Mouse (Mus musculus): ENCODE data around the gene Rusc2. TPM values are rescaled to one million over a fixed set of nuclear protein-coding genes. Genes with fewer than 3 reads are reported as not detected.

Gene Rusc2
- polyA plus RNA-seq, 1 experiment from 2014 or later: 10.5 TPM

- Histone ChIP-seq H3K4me3 (no peak overlapping the region), H3K27me3 (ENCODE audit: low read depth, poor library complexity, severe bottlenecking) (no peaks in the 10 kb centered on the region), H3K9me3 (replicated peaks) (no peaks in the 10 kb centered on the region), H3K4me1 (peaks cover 45% of the 10 kb centered on the region), H3K36me3 (0 out of 2 replicates have a peak, but pooled peaks cover 3% of the 10 kb centered on the region), H3K27ac (replicated peaks) (no peak overlapping the region)
- WGBS: 90% methylated on average over 10 of the region's 10 CpGs
- no peak for DNase-seq (ENCODE audit: low spot score)
Observed at GRCm38 (mm10) chr4:43404697-43405096, 22.9 kb downstream of the Rusc2 start.

- WGBS: under 1% methylated on average over 28 of the region's 28 CpGs
- Histone ChIP-seq H3K36me3 (0 out of 2 replicates have a peak, but pooled peaks cover 3% of the 10 kb centered on the region), H3K4me1 (peaks cover 33% of the 10 kb centered on the region), H3K27ac (replicated peaks) (peak overlapping the region; percentile 87), H3K27me3 (ENCODE audit: low read depth, poor library complexity, severe bottlenecking) (no peaks in the 10 kb centered on the region), H3K4me3 (peak overlapping the region; percentile 61), H3K9me3 (replicated peaks) (no peaks in the 10 kb centered on the region)
- DNase-seq (ENCODE audit: low spot score): peak; percentile 86
Observed at GRCm38 (mm10) chr4:43406162-43406971, 24.6 kb downstream of the Rusc2 start.

GRCm38 (mm10) chr4:43407071-43407920 is 25.5 kb downstream of the Rusc2 start:
- no peak for DNase-seq (ENCODE audit: low spot score)
- 77% methylated on average over 12 of the region's 12 CpGs for WGBS

GRCm38 (mm10) chr4:43414761-43415160 is 33.0 kb downstream of the Rusc2 start:
- no peak for DNase-seq (ENCODE audit: low spot score)
- WGBS: 85% methylated on average over 14 of the region's 14 CpGs
- Histone ChIP-seq H3K36me3 (peaks cover 30% of the 10 kb centered on the region), H3K4me1 (peaks cover 8% of the 10 kb centered on the region; the same call in 1 of the 2 replicates), H3K27me3 (ENCODE audit: low read depth, poor library complexity, severe bottlenecking) (no peaks in the 10 kb centered on the region), H3K4me3 (no peak overlapping the region), H3K27ac (replicated peaks) (no peak overlapping the region), H3K9me3 (replicated peaks) (no peaks in the 10 kb centered on the region)

More at GRCm38 (mm10) chr4:43407071-43407920, 25.5 kb downstream of the Rusc2 start:
- peaks cover 31% of the 10 kb centered on the region for H3K4me1 ChIP-seq
- peak overlapping the region; percentile 61 for H3K4me3 ChIP-seq
- 0 out of 2 replicates have a peak, but pooled peaks cover 3% of the 10 kb centered on the region for H3K36me3 ChIP-seq
- H3K9me3 ChIP-seq (replicated peaks): no peaks in the 10 kb centered on the region
- peak overlapping the region; percentile 87 for H3K27ac ChIP-seq (replicated peaks)
- H3K27me3 ChIP-seq (ENCODE audit: low read depth, poor library complexity, severe bottlenecking): no peaks in the 10 kb centered on the region

- Histone ChIP-seq H3K27ac (replicated peaks) (no peak overlapping the region), H3K9me3 (replicated peaks) (no peaks in the 10 kb centered on the region), H3K4me1 (peaks cover 12% of the 10 kb centered on the region), H3K4me3 (no peak overlapping the region), H3K27me3 (ENCODE audit: low read depth, poor library complexity, severe bottlenecking) (no peaks in the 10 kb centered on the region), H3K36me3 (peaks cover 30% of the 10 kb centered on the region)
- DNase-seq (ENCODE audit: low spot score): no peak
- whole genome bisulfite sequencing: 92% methylated on average over 29 of the region's 29 CpGs
Observed at GRCm38 (mm10) chr4:43415221-43416070, 33.7 kb downstream of the Rusc2 start.

GRCm38 (mm10) chr4:43416071-43416490 is 34.3 kb downstream of the Rusc2 start:
- peaks cover 30% of the 10 kb centered on the region for H3K36me3 ChIP-seq
- no peak for DNase-seq (ENCODE audit: low spot score)
- H3K4me1 ChIP-seq: peaks cover 12% of the 10 kb centered on the region
- no peaks in the 10 kb centered on the region for H3K9me3 ChIP-seq (replicated peaks)
- no peaks in the 10 kb centered on the region for H3K27me3 ChIP-seq (ENCODE audit: low read depth, poor library complexity, severe bottlenecking)
- 93% methylated on average over 22 of the region's 22 CpGs for WGBS
- H3K4me3 ChIP-seq: no peak overlapping the region
- H3K27ac ChIP-seq (replicated peaks): no peak overlapping the region

- no peak overlapping the region for H3K27ac ChIP-seq (replicated peaks)
- H3K4me1 ChIP-seq: peaks cover 12% of the 10 kb centered on the region
- peaks cover 41% of the 10 kb centered on the region for H3K36me3 ChIP-seq
- DNase-seq (ENCODE audit: low spot score): no peak
- no peaks in the 10 kb centered on the region for H3K9me3 ChIP-seq (replicated peaks)
- H3K4me3 ChIP-seq: no peak overlapping the region
- H3K27me3 ChIP-seq (ENCODE audit: low read depth, poor library complexity, severe bottlenecking): peaks cover 13% of the 10 kb centered on the region
- WGBS: 80% methylated on average over 16 of the region's 16 CpGs
Observed at GRCm38 (mm10) chr4:43417269-43418062, 35.7 kb downstream of the Rusc2 start.

- no peak overlapping the region for H3K27ac ChIP-seq (replicated peaks)
- no peak for DNase-seq (ENCODE audit: low spot score)
- H3K36me3 ChIP-seq: peaks cover 51% of the 10 kb centered on the region
- peaks cover 12% of the 10 kb centered on the region for H3K4me1 ChIP-seq
- no peaks in the 10 kb centered on the region for H3K9me3 ChIP-seq (replicated peaks)
- H3K27me3 ChIP-seq (ENCODE audit: low read depth, poor library complexity, severe bottlenecking): peaks cover 23% of the 10 kb centered on the region
- no peak overlapping the region for H3K4me3 ChIP-seq
- 84% methylated on average over 4 of the region's 4 CpGs for WGBS
Observed at GRCm38 (mm10) chr4:43418450-43418849, 36.7 kb downstream of the Rusc2 start.

GRCm38 (mm10) chr4:43418973-43419656 is 37.3 kb downstream of the Rusc2 start:
- Histone ChIP-seq H3K4me3 (no peak overlapping the region), H3K27ac (replicated peaks) (no peak overlapping the region), H3K36me3 (peaks cover 58% of the 10 kb centered on the region), H3K9me3 (replicated peaks) (no peaks in the 10 kb centered on the region), H3K27me3 (ENCODE audit: low read depth, poor library complexity, severe bottlenecking) (peaks cover 30% of the 10 kb centered on the region), H3K4me1 (peaks cover 12% of the 10 kb centered on the region)
- DNase-seq (ENCODE audit: low spot score): no peak
- WGBS: 57% methylated on average over 15 of the region's 15 CpGs

- H3K4me1 ChIP-seq: peaks cover 12% of the 10 kb centered on the region
- H3K4me3 ChIP-seq: no peak overlapping the region
- H3K27me3 ChIP-seq (ENCODE audit: low read depth, poor library complexity, severe bottlenecking): peaks cover 37% of the 10 kb centered on the region
- no peak for DNase-seq (ENCODE audit: low spot score)
- no peak overlapping the region for H3K27ac ChIP-seq (replicated peaks)
- 79% methylated on average over 9 of the region's 9 CpGs for WGBS
- no peaks in the 10 kb centered on the region for H3K9me3 ChIP-seq (replicated peaks)
- peaks cover 58% of the 10 kb centered on the region for H3K36me3 ChIP-seq
Observed at GRCm38 (mm10) chr4:43419801-43420281, 38.1 kb downstream of the Rusc2 start.

- H3K4me1 ChIP-seq: peaks cover 16% of the 10 kb centered on the region
- WGBS: 8% methylated on average over 6 of the region's 6 CpGs
- H3K9me3 ChIP-seq (replicated peaks): no peaks in the 10 kb centered on the region
- no peak overlapping the region for H3K27ac ChIP-seq (replicated peaks)
- H3K4me3 ChIP-seq: no peak overlapping the region
- peaks cover 42% of the 10 kb centered on the region for H3K27me3 ChIP-seq (ENCODE audit: low read depth, poor library complexity, severe bottlenecking)
- DNase-seq (ENCODE audit: low spot score): peak; percentile 73
- peaks cover 58% of the 10 kb centered on the region for H3K36me3 ChIP-seq
Observed at GRCm38 (mm10) chr4:43420305-43420704, 38.5 kb downstream of the Rusc2 start.

All from midbrain, embryonic 10.5 days (tissue).